Mouse (Mus musculus) intestine, embryonic 14.5 days (tissue): ENCODE measurements around the gene Rgs3. TPM values are rescaled to one million over a fixed set of nuclear protein-coding genes. Genes with fewer than 3 reads are reported as not detected.
A peak's percentile ranks its signal among the peaks of the same experiment; 100 is the strongest.
"Not testable (repeated sequence)": the region's sequence is repeated elsewhere in the genome, so short reads cannot be mapped to it uniquely, and the experiment has no call there.

Experiments used
- ATAC-seq: fragments of 200-750 bp; cut with Nextera tagmentation; replicated peaks from 2 replicates; pipeline ENCODE4 v1.8.0; 2017; ENCODE audit warnings: low read depth, moderate number of reproducible peaks, moderate TSS enrichment, moderate library complexity; ENCODE audit not compliant: low FRiP score, low TSS enrichment
- DNase-seq: peaks from one replicate; pipeline ENCODE4 v3.0.0-alpha.2; 2018; ENCODE audit warnings: low spot score
- H3K27ac ChIP-seq: fragments of 300-500 bp; sonication (generic); 2 replicates; pipeline ENCODE4 v1.5.1; 2014; ENCODE audit warnings: low read depth, mild to moderate bottlenecking, control low read depth
- H3K27me3 ChIP-seq: fragments of 300-500 bp; sonication (generic); replicated peaks from 2 replicates; pipeline ENCODE4 v1.6.1; 2014; ENCODE audit warnings: low read length, control low read depth; ENCODE audit not compliant: control insufficient read depth, insufficient read depth
- H3K36me3 ChIP-seq: fragments of 300-500 bp; sonication (generic); 2 replicates; pipeline ENCODE4 v1.6.1; 2014; ENCODE audit warnings: low read length, control low read depth; ENCODE audit not compliant: control insufficient read depth, insufficient read depth
- H3K4me1 ChIP-seq: fragments of 300-500 bp; sonication (generic); replicated peaks from 2 replicates; pipeline ENCODE4 v1.6.1; 2014; ENCODE audit warnings: low read length, control low read depth, mixed read lengths; ENCODE audit not compliant: control insufficient read depth, insufficient read depth
- H3K4me2 ChIP-seq: fragments of 300-500 bp; sonication (generic); 2 replicates; pipeline ENCODE4 v1.6.1; 2014; ENCODE audit warnings: low read length
- H3K4me3 ChIP-seq: fragments of 300-500 bp; sonication (generic); 2 replicates; pipeline ENCODE4 v1.5.1; 2014; ENCODE audit warnings: low read depth, low read length, control low read depth, mixed read lengths
- H3K9ac ChIP-seq: fragments of 300-500 bp; sonication (generic); 2 replicates; pipeline ENCODE4 v1.6.1; 2014; ENCODE audit warnings: mild to moderate bottlenecking, low read length
- H3K9me3 ChIP-seq: fragments of 300-500 bp; sonication (generic); 2 replicates; pipeline ENCODE4 v1.6.1; 2016; ENCODE audit warnings: low read length, control low read depth; ENCODE audit not compliant: control insufficient read depth
- WGBS: fragments of 180-500 bp; shearing (Covaris S2); extraction: QIAGEN DNeasy Blood & Tissue Kit; methylation state at CpG from one replicate; pipeline ENCODE4 v1.1.7; 2014; 5-methylcytosine and 5-hydroxymethylcytosine counted together
- polyA plus RNA-seq: library from polyadenylated mRNA; unstranded; fragments of >200 nt; fragmentation: Nextera tagmentation; extraction: Ambion mirVana; gene quantifications from 2 replicates; pipeline ENCODE4 v1.2.1, GENCODE M21; 2014

Gene Rgs3
- polyA plus RNA-seq, 1 experiment from 2014 or later: 35.0 TPM

GRCm38 (mm10) chr4:62583265-62584092 is 23.8 kb downstream of the Rgs3 start:
- Histone ChIP-seq H3K27ac (no peak overlapping the region), H3K9ac (peak overlapping the region; percentile 42), H3K9me3 (no peaks in the 10 kb centered on the region), H3K4me3 (peak overlapping the region; percentile 40), H3K27me3 (peaks cover 24% of the 10 kb centered on the region), H3K36me3 (no peaks in the 10 kb centered on the region), H3K4me1 (peaks cover 6% of the 10 kb centered on the region; the same call in 1 of the 2 replicates), H3K4me2 (peak overlapping the region; percentile 69)
- ATAC-seq (peak; percentile 90), DNase-seq (peak; percentile 74)
- 3% methylated on average over 40 of the region's 42 CpGs for WGBS

- Histone ChIP-seq H3K4me3 (no peak overlapping the region), H3K27ac (no peak overlapping the region)
Observed at GRCm38 (mm10) chr4:62587067-62587466, 27.4 kb downstream of the Rgs3 start.

GRCm38 (mm10) chr4:62590878-62591277 is 31.2 kb downstream of the Rgs3 start:
- 88% methylated on average over 1 of the region's 1 CpGs for WGBS
- H3K9me3 ChIP-seq: no peaks in the 10 kb centered on the region
- no peak overlapping the region for H3K9ac ChIP-seq
- DNase-seq (no peak), ATAC-seq (peak; percentile 71; the same call in 1 of the 2 replicates)
- no peak overlapping the region for H3K4me2 ChIP-seq
- H3K27ac ChIP-seq: peak overlapping the region; percentile 74
- H3K36me3 ChIP-seq: no peaks in the 10 kb centered on the region
- no peaks in the 10 kb centered on the region for H3K27me3 ChIP-seq
- no peak overlapping the region for H3K4me3 ChIP-seq
- H3K4me1 ChIP-seq: peaks cover 10% of the 10 kb centered on the region

More at GRCm38 (mm10) chr4:62587067-62587466, 27.4 kb downstream of the Rgs3 start:
- 84% methylated on average over 8 of the region's 8 CpGs for WGBS
- DNase-seq: no peak
- H3K36me3 ChIP-seq: no peaks in the 10 kb centered on the region
- no peak overlapping the region for H3K4me2 ChIP-seq
- no peaks in the 10 kb centered on the region for H3K9me3 ChIP-seq
- H3K9ac ChIP-seq: no peak overlapping the region
- no peak for ATAC-seq
- H3K27me3 ChIP-seq: peaks cover 19% of the 10 kb centered on the region
- H3K4me1 ChIP-seq: peaks cover 15% of the 10 kb centered on the region

- Histone ChIP-seq H3K9ac (no peak overlapping the region), H3K4me3 (no peak overlapping the region), H3K27me3 (no peaks in the 10 kb centered on the region), H3K36me3 (no peaks in the 10 kb centered on the region), H3K27ac (peak overlapping the region; percentile 62; the same call in 1 of the 2 replicates), H3K4me1 (peaks cover 10% of the 10 kb centered on the region), H3K4me2 (0 out of 2 replicates have a peak overlapping the region, but pooled peaks have one; percentile 3), H3K9me3 (no peaks in the 10 kb centered on the region)
- WGBS: 11% methylated on average over 11 of the region's 11 CpGs
- peak; percentile 77 for DNase-seq
- ATAC-seq: peak; percentile 90
Observed at GRCm38 (mm10) chr4:62591326-62591725, 31.7 kb downstream of the Rgs3 start.

- 92% methylated on average over 24 of the region's 24 CpGs for WGBS
Observed at GRCm38 (mm10) chr4:62593546-62594240, 34.0 kb downstream of the Rgs3 start.

GRCm38 (mm10) chr4:62594442-62594841 is 34.8 kb downstream of the Rgs3 start:
- 77% methylated on average over 5 of the region's 5 CpGs for WGBS
- no peaks in the 10 kb centered on the region for H3K27me3 ChIP-seq
- no peak overlapping the region for H3K4me2 ChIP-seq
- H3K27ac ChIP-seq: no peak overlapping the region
- no peaks in the 10 kb centered on the region for H3K36me3 ChIP-seq
- no peaks in the 10 kb centered on the region for H3K9me3 ChIP-seq
- H3K4me1 ChIP-seq: peaks cover 10% of the 10 kb centered on the region
- DNase-seq (no peak), ATAC-seq (no peak)
- H3K4me3 ChIP-seq: no peak overlapping the region
- no peak overlapping the region for H3K9ac ChIP-seq

More at GRCm38 (mm10) chr4:62593546-62594240, 34.0 kb downstream of the Rgs3 start:
- ATAC-seq, H3K4me1 ChIP-seq, H3K4me3 ChIP-seq, H3K36me3 ChIP-seq, DNase-seq, H3K4me2 ChIP-seq, H3K27ac ChIP-seq, H3K9ac ChIP-seq, H3K9me3 ChIP-seq, H3K27me3 ChIP-seq: not testable (repeated sequence)

GRCm38 (mm10) chr4:62596051-62596450 is 36.4 kb downstream of the Rgs3 start:
- H3K4me1 ChIP-seq: peaks cover 10% of the 10 kb centered on the region
- H3K4me2 ChIP-seq: no peak overlapping the region
- 52% methylated on average over 5 of the region's 5 CpGs for WGBS
- ATAC-seq (no peak), DNase-seq (no peak)
- H3K9ac ChIP-seq: no peak overlapping the region
- H3K36me3 ChIP-seq: no peaks in the 10 kb centered on the region
- H3K27ac ChIP-seq: no peak overlapping the region
- H3K9me3 ChIP-seq: no peaks in the 10 kb centered on the region
- H3K4me3 ChIP-seq: no peak overlapping the region
- H3K27me3 ChIP-seq: no peaks in the 10 kb centered on the region

GRCm38 (mm10) chr4:62600549-62600948 is 40.9 kb downstream of the Rgs3 start:
- Histone ChIP-seq H3K4me3 (no peak overlapping the region), H3K36me3 (no peaks in the 10 kb centered on the region), H3K9ac (no peak overlapping the region), H3K4me2 (no peak overlapping the region), H3K4me1 (no peaks in the 10 kb centered on the region), H3K27me3 (no peaks in the 10 kb centered on the region), H3K27ac (no peak overlapping the region), H3K9me3 (no peaks in the 10 kb centered on the region)
- DNase-seq (no peak), ATAC-seq (no peak)
- 86% methylated on average over 1 of the region's 1 CpGs for WGBS
